Mouse (Mus musculus) heart, postnatal 0 days (tissue): Measurements from ENCODE around the gene Sltm. TPM values are rescaled to one million over a fixed set of nuclear protein-coding genes. Genes with fewer than 3 reads are reported as not detected.
"Not testable (repeated sequence)": the region's sequence is repeated elsewhere in the genome, so short reads cannot be mapped to it uniquely, and the experiment has no call there.

Experiments used
- ATAC-seq: fragments of 200-750 bp; cut with Nextera tagmentation; 2 replicates; pipeline ENCODE4 v1.8.0; 2017; ENCODE audit warnings: low read depth, moderate number of reproducible peaks, moderate library complexity; ENCODE audit not compliant: insufficient read depth
- DNase-seq: peaks from one replicate; pipeline ENCODE4 v3.0.0-alpha.2; 2016; ENCODE audit warnings: low spot score
- H3K27ac ChIP-seq: fragments of 300-500 bp; sonication (generic); 2 replicates; pipeline ENCODE4 v1.5.1; 2014; ENCODE audit warnings: low read depth, mild to moderate bottlenecking
- H3K27me3 ChIP-seq: fragments of 300-500 bp; sonication (generic); 2 replicates; pipeline ENCODE4 v1.6.1; 2014; ENCODE audit warnings: low read length, mixed read lengths; ENCODE audit not compliant: control insufficient read depth, insufficient read depth
- H3K36me3 ChIP-seq: fragments of 300-500 bp; sonication (generic); replicated peaks from 2 replicates; pipeline ENCODE4 v1.6.1; 2014; ENCODE audit warnings: low read length, mixed read lengths; ENCODE audit not compliant: control insufficient read depth, insufficient read depth
- H3K4me1 ChIP-seq: fragments of 300-500 bp; sonication (generic); 2 replicates; pipeline ENCODE4 v1.6.1; 2014; ENCODE audit warnings: antibody characterized with exemption; ENCODE audit not compliant: control insufficient read depth, insufficient read depth
- H3K4me2 ChIP-seq: fragments of 300-500 bp; sonication (generic); 2 replicates; pipeline ENCODE4 v1.6.1; 2014; ENCODE audit warnings: low read depth, mild to moderate bottlenecking, low read length, moderate library complexity
- H3K4me3 ChIP-seq: fragments of 300-500 bp; sonication (generic); 2 replicates; pipeline ENCODE4 v1.5.1; 2014; ENCODE audit warnings: low read depth, low read length
- H3K9ac ChIP-seq: fragments of 300-500 bp; sonication (generic); replicated peaks from 2 replicates; pipeline ENCODE4 v1.6.1; 2014; ENCODE audit warnings: low read depth, low read length, mixed read lengths
- H3K9me3 ChIP-seq: fragments of 300-500 bp; sonication (generic); replicated peaks from 2 replicates; pipeline ENCODE4 v1.6.1; 2016; ENCODE audit warnings: low read length; ENCODE audit not compliant: control insufficient read depth
- CTCF ChIP-seq: IDR thresholded peaks from 2 replicates; pipeline ENCODE4 v1.5.1; 2016; ENCODE audit warnings: antibody characterized with exemption, control low read depth, low read depth
- EP300 ChIP-seq: IDR thresholded peaks from 2 replicates; pipeline ENCODE4 v1.6.1; 2016; ENCODE audit warnings: antibody characterized with exemption, low read depth
- WGBS: fragments of 180-500 bp; shearing (Covaris S2); extraction: QIAGEN DNeasy Blood & Tissue Kit; methylation state at CpG from one replicate; pipeline ENCODE4 v1.1.7; 2014; 5-methylcytosine and 5-hydroxymethylcytosine counted together
- polyA plus RNA-seq: library from polyadenylated mRNA; unstranded; fragments of >200 nt; fragmentation: Nextera tagmentation; extraction: Ambion mirVana; gene quantifications from 2 replicates; pipeline ENCODE4 v1.2.1, GENCODE M21; 2015
- total RNA-seq: library from RNA; depleted of rRNA; stranded (reverse); fragments of >200 nt; gene quantifications from 2 replicates; pipeline ENCODE4 v1.2.3, GENCODE M21; 2014; ENCODE audit warnings: low replicate concordance

Gene Sltm
- total and polyA plus RNA-seq, 2 experiments from 2014 or later: 19.0 to 23.9 TPM

DNA sequence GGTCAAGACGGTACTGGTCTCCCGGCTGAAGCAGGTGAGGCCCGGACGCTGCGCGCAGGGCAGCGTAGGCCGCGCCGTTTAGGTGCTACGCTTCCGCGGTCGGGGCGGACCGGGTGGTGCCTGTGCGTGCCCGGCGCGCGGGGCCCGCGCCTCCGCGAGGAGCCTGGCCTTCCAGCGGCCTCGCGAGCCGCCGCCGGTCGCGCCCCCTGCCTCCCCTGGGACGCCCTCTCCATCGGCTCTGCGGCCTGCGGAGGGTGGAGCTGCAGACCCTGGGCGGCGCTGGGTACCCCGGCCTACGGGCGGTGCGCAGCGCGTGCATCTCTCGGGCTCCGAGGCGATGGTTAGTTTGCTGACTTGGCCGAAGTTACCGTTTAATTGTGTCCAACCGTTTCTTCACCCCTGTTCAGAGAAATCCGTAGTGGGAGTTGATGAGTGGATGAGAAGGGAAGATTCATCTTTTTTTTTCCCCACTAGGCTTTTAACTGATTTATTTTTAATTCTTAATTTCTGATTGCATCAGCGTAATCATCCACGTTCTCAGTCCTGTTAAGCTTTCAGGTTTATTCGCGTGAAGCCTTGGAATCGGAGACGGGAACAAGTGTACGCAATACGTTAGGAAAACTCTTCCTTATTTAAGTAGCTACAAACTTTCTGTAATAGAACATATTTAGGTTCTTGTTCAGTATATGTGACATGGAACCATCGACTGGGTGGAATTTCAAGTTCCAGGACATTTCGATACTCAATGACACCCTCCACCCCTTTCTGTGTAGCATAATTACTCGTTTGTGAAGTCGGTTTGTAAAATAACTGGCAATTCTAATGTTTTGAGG is 710 bp downstream of the Sltm start:
- ATAC-seq (peak; percentile 69), DNase-seq (peak; percentile 38)
- H3K9me3 ChIP-seq: no peaks in the 10 kb centered on the region

DNA sequence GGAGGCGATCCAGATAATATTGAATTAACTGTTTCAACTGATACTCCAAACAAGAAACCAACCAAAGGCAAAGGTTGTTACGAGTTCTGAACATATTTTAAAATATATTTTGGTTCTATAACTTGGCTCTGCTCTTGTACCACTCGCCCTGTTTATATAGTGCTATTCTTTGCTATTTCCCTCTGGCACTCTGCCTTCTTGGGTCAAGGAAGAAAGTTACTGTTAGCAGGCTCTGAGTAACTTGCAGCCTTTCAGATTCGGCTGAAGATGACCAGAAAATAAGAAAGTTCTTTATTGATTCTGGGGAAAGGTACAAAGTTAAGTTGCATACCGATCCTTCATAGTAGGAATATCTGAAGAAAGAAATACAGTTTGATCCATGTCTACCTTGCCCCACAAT is 1.4 kb downstream of the Sltm start:
- Histone ChIP-seq H3K4me1 (peaks cover 11% of the 10 kb centered on the region; the same call in 1 of the 2 replicates), H3K9ac (peak overlapping the region; percentile 92), H3K4me3 (peak overlapping the region; percentile 92), H3K4me2 (peak overlapping the region; percentile 96), H3K27me3 (no peaks in the 10 kb centered on the region), H3K9me3 (no peaks in the 10 kb centered on the region), H3K36me3 (peaks cover 9% of the 10 kb centered on the region; the same call in 1 of the 2 replicates), H3K27ac (peak overlapping the region; percentile 15; the same call in 1 of the 2 replicates)
- WGBS: 53% methylated on average over 5 of the region's 5 CpGs
- no peak for ATAC-seq
- no peak for DNase-seq
- no peak for TF ChIP-seq CTCF
- no peak for TF ChIP-seq EP300

More for the DNA sequence above, 710 bp downstream of the Sltm start:
- Histone ChIP-seq H3K4me2 (peak overlapping the region; percentile 96), H3K4me3 (peak overlapping the region; percentile 92), H3K27me3 (no peaks in the 10 kb centered on the region), H3K36me3 (peaks cover 5% of the 10 kb centered on the region; the same call in 1 of the 2 replicates), H3K27ac (peak overlapping the region; percentile 99), H3K9ac (peak overlapping the region; percentile 92), H3K4me1 (peaks cover 11% of the 10 kb centered on the region; the same call in 1 of the 2 replicates)
- TF ChIP-seq EP300 (no peak), CTCF (no peak)
- WGBS: 1% methylated on average over 62 of the region's 64 CpGs

DNA sequence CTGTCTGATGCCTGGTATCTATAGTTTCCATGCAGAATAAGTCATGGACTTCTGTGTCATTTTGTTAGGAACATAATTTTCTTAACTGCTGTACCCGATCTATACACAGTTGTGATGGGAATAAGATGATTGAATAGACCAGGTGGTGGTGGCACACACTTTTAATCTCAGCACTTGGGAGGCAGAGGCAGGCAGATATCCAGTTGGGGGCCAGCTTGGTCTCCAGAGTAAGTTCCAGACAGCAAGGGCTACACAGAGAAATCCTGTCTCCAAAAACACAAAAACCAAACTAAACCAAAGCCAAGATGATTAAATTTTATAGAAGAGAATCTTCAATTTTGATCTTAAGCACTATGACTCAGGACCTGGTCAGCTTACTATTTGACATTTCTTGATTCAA is 2.3 kb downstream of the Sltm start:
- ATAC-seq (no peak), DNase-seq (no peak)
- Histone ChIP-seq H3K4me2 (no peak overlapping the region), H3K27ac (no peak overlapping the region), H3K9me3 (no peaks in the 10 kb centered on the region), H3K4me3 (no peak overlapping the region), H3K27me3 (no peaks in the 10 kb centered on the region), H3K4me1 (peaks cover 11% of the 10 kb centered on the region; the same call in 1 of the 2 replicates), H3K36me3 (peaks cover 9% of the 10 kb centered on the region; the same call in 1 of the 2 replicates), H3K9ac (no peak overlapping the region)
- 76% methylated on average over 1 of the region's 1 CpGs for WGBS
- no peak for TF ChIP-seq EP300
- no peak for TF ChIP-seq CTCF

DNA sequence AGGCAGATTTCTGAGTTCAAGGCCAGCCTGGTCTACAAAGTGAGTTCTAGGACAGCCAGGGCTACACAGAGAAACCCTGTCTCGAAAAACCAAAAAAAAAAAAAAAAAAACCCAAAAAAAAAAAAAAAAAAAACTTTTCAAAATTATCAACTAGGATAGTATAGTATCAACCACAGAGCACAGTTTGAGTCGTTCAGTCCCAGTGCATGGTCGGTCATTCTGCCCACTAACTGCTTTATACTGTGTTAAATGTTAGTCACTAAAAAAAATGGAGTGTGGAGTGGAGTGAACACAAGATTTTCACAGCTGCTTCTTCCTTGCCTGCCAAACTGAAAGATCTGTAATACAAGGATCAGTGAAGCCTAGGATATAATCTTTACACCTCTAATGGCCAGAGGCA is 4.0 kb downstream of the Sltm start:
- H3K9ac ChIP-seq, H3K27ac ChIP-seq: not testable (repeated sequence)
- WGBS: 75% methylated on average over 3 of the region's 3 CpGs

DNA sequence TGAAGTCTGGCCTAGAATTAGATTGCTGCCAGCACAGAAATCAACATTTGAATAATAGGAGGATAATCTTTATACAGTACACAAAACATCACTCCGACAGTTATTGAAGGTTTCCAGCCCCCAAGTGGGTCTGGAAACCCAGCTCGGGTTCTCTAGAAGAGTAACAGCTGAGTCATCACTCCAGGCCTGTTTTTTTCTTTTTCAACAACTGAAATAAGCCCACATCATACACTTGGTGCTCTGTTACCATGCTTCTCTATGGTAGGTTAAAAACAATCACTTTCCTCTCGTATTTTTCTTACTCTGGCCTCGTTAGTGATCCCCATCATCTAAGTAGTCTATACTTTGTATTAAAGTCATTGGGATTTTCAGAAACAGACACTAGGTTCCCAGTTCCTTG is 5.8 kb downstream of the Sltm start:
- no peak for TF ChIP-seq EP300
- TF ChIP-seq CTCF: no peak
- Histone ChIP-seq H3K4me1 (peaks cover 4% of the 10 kb centered on the region; the same call in 1 of the 2 replicates), H3K4me3 (no peak overlapping the region), H3K36me3 (peaks cover 19% of the 10 kb centered on the region), H3K27me3 (no peaks in the 10 kb centered on the region), H3K9me3 (0 out of 2 replicates have a peak, but pooled peaks cover 3% of the 10 kb centered on the region), H3K27ac (no peak overlapping the region), H3K9ac (no peak overlapping the region), H3K4me2 (no peak overlapping the region)
- WGBS: 75% methylated on average over 4 of the region's 4 CpGs
- no peak for ATAC-seq
- DNase-seq: no peak

More for the DNA sequence above, 4.0 kb downstream of the Sltm start:
- not testable (repeated sequence) for ATAC-seq, H3K9me3 ChIP-seq, H3K4me1 ChIP-seq, H3K4me3 ChIP-seq, H3K36me3 ChIP-seq, DNase-seq, H3K4me2 ChIP-seq, H3K27me3 ChIP-seq
